In genomic region chr12:113187584-113188295, GRCm38 (mm10) we compare ENCODE assay signal across 8 mouse cellular contexts. TPM values are rescaled to one million over a fixed set of nuclear protein-coding genes. Genes with fewer than 3 reads are reported as not detected.
DNase-seq lines count a peak whose midpoint lies in the region; ATAC-seq lines count a peak whose summit lies in the region.

No protein-coding gene starts in this region.

- intact Hi-C loops in gastrocnemius, postnatal 36 days (cut with DNase I), result no loop called here
- intact Hi-C loops in left cerebral cortex, postnatal 4 days (cut with DNase I), result no loop called here

- peaks cover 17% of the 10 kb centered on the region for H3K4me1 ChIP-seq in midbrain, embryonic 11.5 days (ENCODE audit: control insufficient read depth, insufficient read depth, low read length)

- H3K27ac ChIP-seq in midbrain, embryonic 11.5 days (ENCODE audit: low read depth, low read length), result no peak overlapping the region

- peak overlapping the region; percentile 77 for H3K4me2 ChIP-seq in midbrain, embryonic 11.5 days

- peak overlapping the region; percentile 50; the same call in 1 of the 2 replicates for H3K9ac ChIP-seq in midbrain, embryonic 11.5 days (ENCODE audit: low read length)

- 5% methylated on average over 56 of the region's 56 CpGs for WGBS in midbrain, embryonic 11.5 days

- peaks cover 2% of the 10 kb centered on the region; the same call in 1 of the 2 replicates for H3K27me3 ChIP-seq in midbrain, embryonic 11.5 days (ENCODE audit: control insufficient read depth, insufficient read depth, low read length)

- no peaks in the 10 kb centered on the region for H3K9me3 ChIP-seq in midbrain, embryonic 11.5 days (ENCODE audit: control insufficient read depth, low read length)

- peak; percentile 86 for DNase-seq in adrenal gland, postnatal 25 days
- DNase-seq in embryo, embryonic 10.5 days (ENCODE audit: low spot score), result peak; percentile 93
- DNase-seq in gastrocnemius, postnatal 36 days, result peak; percentile 54 to 63
- peak; percentile 30 for DNase-seq in kidney, adult 11 months
- peak; percentile 94 for DNase-seq in left cerebral cortex, postnatal 4 days
- DNase-seq in midbrain, embryonic 11.5 days (ENCODE audit: low spot score, missing footprints), result peak; percentile 99
- peak; percentile 17 for DNase-seq in skeletal muscle tissue, adult 2 months (ENCODE audit: low read depth, low spot score)
- DNase-seq in adipocyte (ENCODE audit: low spot score), result no peak

- peak overlapping the region; percentile 34 for H3K4me3 ChIP-seq in midbrain, embryonic 11.5 days (ENCODE audit: low read depth, low read length)

- peaks cover 10% of the 10 kb centered on the region for H3K36me3 ChIP-seq in midbrain, embryonic 11.5 days (ENCODE audit: control insufficient read depth, insufficient read depth, low read length)

- peak; percentile 61 for ATAC-seq in midbrain, embryonic 11.5 days (ENCODE audit: low FRiP score)

RNA-seq across cellular contexts. Expression of gene Tmem121, which starts 2.0 kb away (rescaled TPM):
- total RNA-seq in adrenal gland, postnatal 25 days (2021), result 4.1 and 4.3 TPM in 2 replicates
- under 1 TPM; 0.15 TPM for total RNA-seq in gastrocnemius, postnatal 36 days (2021)
- 10 to 100 TPM; 37.8 to 40.0 TPM for total RNA-seq in left cerebral cortex, postnatal 4 days (2021)
- 11.5 and 13.1 TPM in 2 replicates for polyA plus RNA-seq in midbrain, embryonic 11.5 days (2014; fragmentation: Nextera tagmentation; extraction: Ambion mirVana)

RNA-seq across cellular contexts. Expression of gene Tedc1, which starts 31.5 kb away (rescaled TPM):
- 1.4 and 2.5 TPM in 2 replicates for total RNA-seq in adrenal gland, postnatal 25 days (2021)
- under 1 TPM; 0.56 to 0.67 TPM for total RNA-seq in gastrocnemius, postnatal 36 days (2021)
- 1 to 10 TPM; 5.6 to 5.7 TPM for total RNA-seq in left cerebral cortex, postnatal 4 days (2021)
- 25.6 and 31.5 TPM in 2 replicates for polyA plus RNA-seq in midbrain, embryonic 11.5 days (2014; fragmentation: Nextera tagmentation; extraction: Ambion mirVana)

RNA-seq across cellular contexts. Expression of gene Crip1, which starts 41.6 kb away (rescaled TPM):
- total RNA-seq in adrenal gland, postnatal 25 days (2021), result 28.9 and 30.2 TPM in 2 replicates
- total RNA-seq in gastrocnemius, postnatal 36 days (2021), result 10 to 100 TPM; 73.5 to 88.6 TPM
- total RNA-seq in left cerebral cortex, postnatal 4 days (2021), result 10 to 100 TPM; 14.9 to 16.3 TPM
- polyA plus RNA-seq in midbrain, embryonic 11.5 days (2014; fragmentation: Nextera tagmentation; extraction: Ambion mirVana), result 87.1 and 95.7 TPM in 2 replicates

RNA-seq across cellular contexts. Expression of gene Crip2, which starts 47.7 kb away (rescaled TPM):
- total RNA-seq in adrenal gland, postnatal 25 days (2021), result 65.9 and 69.0 TPM in 2 replicates
- total RNA-seq in gastrocnemius, postnatal 36 days (2021), result 10 to 100 TPM; 30.9 to 39.3 TPM
- total RNA-seq in left cerebral cortex, postnatal 4 days (2021), result 100 to 1,000 TPM; 306 to 334 TPM
- 226 and 247 TPM in 2 replicates for polyA plus RNA-seq in midbrain, embryonic 11.5 days (2014; fragmentation: Nextera tagmentation; extraction: Ambion mirVana)
